Mouse (Mus musculus) heart, postnatal 25 days (tissue): ENCODE measurements around the gene Defb45. TPM values are rescaled to one million over a fixed set of nuclear protein-coding genes. Genes with fewer than 3 reads are reported as not detected.

Source experiments
- DNase-seq: peaks from one replicate; pipeline ENCODE4 v3.0.0; 2022; ENCODE audit warnings: low spot score
- intact Hi-C: fragments of 180-260 bp; cut with DNase I; formaldehyde crosslinking; loops from one replicate; pipeline ENCODE4 v1.15.1; 2025
- total RNA-seq, 2 experiments: library from RNA; stranded (reverse); gene quantifications; 2 replicates each; pipeline ENCODE4 v1.2.3; 2021

Gene Defb45
- total RNA-seq, 2 experiments from 2014 or later: not detected

- DNase-seq: no peak
- intact Hi-C loops: loop anchor here (10.0 kb wide), 1 partner anchor 153 kb away; no protein-coding TSS in a partner anchor
These were observed 13.0 kb upstream of the Defb45 start for GRCm38 (mm10) chr2:152612193-152612592.

GRCm38 (mm10) chr2:152608719-152609118, 9.5 kb upstream of the Defb45 start:
- DNase-seq: no peak
- intact Hi-C loops: no loop called here

DNA sequence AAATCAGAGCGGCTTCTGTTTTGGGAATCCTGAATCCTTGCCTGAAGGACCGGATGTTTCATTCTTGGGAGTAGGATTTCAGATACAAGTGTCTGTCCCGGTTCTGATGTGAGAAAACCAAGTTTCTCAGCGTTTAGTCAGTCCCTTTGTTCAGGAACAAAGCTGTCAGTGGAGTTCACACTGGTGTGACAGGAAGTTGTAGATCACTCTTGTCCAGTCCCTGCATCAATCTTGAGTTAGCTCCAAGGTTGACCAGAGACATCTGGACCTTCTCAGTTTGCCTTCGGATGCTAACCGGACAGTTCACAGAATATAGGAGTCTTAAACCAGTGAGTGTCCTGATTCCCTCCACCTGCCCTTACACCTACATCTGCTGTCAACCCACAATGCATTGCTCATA, 8.5 kb upstream of the Defb45 start:
- intact Hi-C loops: no loop called here
- no peak for DNase-seq

DNA sequence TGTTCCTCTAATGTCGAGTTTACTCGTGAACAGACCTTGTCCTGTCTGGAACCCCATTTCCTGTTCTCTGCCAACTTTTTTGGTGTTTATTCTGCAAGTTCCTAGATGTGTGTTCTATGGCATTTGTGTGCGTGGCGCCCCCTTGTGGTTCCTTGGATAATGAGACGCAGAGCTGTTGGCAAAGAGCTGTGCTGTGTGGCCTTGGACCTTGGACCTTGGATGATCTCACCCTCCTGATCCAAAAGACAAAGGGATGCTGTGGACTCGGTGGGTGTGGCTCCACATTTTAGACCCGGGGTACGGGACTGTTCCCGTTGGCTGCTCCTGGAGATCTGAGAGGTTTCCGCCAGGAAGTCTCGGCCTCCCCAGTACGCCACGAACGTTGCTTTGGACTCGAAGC, 4.9 kb upstream of the Defb45 start, which contains the start of gene Defb36:
Defb36 (plus strand) TSS at position 271 of the 400 bp plus-strand sequence.
- intact Hi-C loops: loop anchor here (5.0 kb wide), 1 partner anchor 47 kb away; no protein-coding TSS in a partner anchor
- DNase-seq: no peak

DNA sequence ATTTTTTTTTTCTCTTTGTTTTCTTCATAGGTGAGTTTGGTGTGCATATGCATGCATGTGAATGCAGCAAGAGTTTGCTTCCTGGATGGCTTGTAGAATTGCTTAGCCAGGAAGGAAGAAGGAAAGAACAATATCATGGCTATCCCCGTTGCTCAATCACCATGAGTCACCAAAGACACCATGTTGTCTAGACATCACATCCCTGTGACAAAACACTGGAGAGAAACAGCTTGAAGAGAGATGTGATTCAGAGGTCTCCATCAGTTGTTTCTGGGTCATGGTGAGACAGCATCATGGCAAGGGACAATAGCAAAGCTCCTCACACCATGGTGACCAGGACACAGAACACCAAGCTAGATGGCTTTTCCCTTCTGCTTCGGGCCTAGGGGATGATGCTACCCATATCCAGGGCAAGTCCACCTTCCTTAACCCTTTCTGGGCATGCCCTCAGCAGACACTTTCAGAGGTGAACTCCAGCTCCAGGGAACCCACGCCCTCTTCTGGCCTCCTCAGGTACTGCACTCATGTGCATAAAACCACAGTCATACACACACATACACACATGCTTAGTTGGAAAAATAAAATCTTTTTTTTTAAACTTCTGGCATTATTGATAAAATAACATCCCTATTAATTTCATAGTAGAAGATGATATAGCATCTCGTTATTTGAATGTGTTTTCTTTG, 2.2 kb upstream of the Defb45 start:
- intact Hi-C loops: loop anchor here (5.0 kb wide), 1 partner anchor 44 kb away; no protein-coding TSS in a partner anchor

DNA sequence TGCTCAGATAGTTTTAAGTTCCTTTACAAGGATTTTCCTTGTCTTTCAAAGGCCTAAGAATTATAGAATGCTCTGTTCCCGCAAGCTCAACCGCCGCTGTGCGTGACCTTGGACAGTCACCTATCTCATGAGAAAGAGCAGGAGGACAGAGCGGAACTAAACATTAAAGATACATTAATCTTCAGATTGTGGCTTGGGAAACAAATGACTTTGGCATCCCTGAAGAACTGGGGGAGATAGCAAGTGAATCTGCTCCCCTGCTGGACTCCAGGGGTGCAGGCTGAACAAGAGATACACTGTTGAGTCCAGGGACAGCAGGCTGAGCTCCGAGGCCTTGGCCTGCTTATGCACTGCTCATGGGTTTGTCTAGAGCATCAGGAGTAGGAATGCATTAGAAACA, 877 bp upstream of the Defb45 start:
- no peak for DNase-seq
- intact Hi-C loops: loop anchor here (5.0 kb wide), 1 partner anchor 43 kb away; no protein-coding TSS in a partner anchor

More for the DNA sequence above, 2.2 kb upstream of the Defb45 start:
- no peak for DNase-seq

GRCm38 (mm10) chr2:152589021-152589420, 10.2 kb downstream of the Defb45 start:
- intact Hi-C loops: loop anchor here (5.0 kb wide), 1 partner anchor 137 kb away; no protein-coding TSS in a partner anchor

GRCm38 (mm10) chr2:152588450-152588849, 10.7 kb downstream of the Defb45 start:
- no peak for DNase-seq
- intact Hi-C loops: loop anchor here (5.0 kb wide), 1 partner anchor 136 kb away; no protein-coding TSS in a partner anchor

More at GRCm38 (mm10) chr2:152589021-152589420, 10.2 kb downstream of the Defb45 start:
- no peak for DNase-seq

DNA sequence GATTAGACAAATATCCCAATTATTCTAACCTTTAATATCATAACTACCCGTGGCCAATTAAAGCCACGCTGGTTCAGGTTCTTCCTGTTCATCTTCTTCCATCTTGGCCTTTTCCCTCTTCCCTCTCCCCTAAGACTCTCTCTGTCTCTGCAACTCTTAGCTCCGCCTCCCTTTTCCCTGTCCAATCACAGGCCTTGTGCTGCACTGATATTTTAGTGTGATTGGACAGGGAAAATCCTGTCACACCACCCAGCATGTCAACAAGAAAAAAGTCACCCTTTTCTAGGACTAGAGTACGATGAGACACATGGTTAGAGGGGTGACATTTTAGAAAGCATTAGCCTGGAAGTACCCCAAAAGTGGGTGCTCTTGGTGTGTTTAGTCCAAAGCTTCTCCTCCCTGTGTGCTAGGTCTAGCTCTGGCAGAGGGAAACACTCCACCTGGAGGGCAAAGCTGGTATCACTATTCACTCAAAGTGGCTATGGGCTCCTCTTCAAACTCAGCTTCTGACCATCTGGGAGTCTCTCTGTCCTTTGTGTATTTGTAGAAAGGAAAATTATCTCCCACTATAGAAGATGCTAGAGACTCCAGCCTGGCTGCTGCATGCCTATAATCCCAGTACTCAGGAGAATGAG, 12.2 kb downstream of the Defb45 start:
- no peak for DNase-seq
- intact Hi-C loops: loop anchor here (5.0 kb wide), 1 partner anchor 135 kb away; no protein-coding TSS in a partner anchor

DNA sequence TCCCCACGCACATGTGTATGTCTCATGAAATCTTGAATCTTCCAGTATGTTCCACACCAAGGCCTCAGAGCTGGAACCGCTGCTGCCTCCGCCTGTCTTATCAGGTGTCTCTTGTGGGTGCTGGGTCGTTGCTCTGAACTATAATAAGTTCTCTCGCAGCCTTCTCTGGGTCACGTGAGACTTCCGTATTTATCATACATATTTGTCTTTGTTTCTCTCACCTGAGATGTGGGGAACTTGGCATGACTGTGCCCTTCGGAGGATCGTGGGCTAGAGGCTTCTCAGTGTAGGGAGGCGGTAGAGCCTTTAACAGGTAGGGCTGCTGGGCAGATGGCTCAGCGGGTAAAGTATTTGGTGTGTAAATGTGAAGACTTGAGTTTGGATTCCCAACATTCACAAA, 18.6 kb downstream of the Defb45 start:
- intact Hi-C loops: no loop called here
- DNase-seq: no peak

DNA sequence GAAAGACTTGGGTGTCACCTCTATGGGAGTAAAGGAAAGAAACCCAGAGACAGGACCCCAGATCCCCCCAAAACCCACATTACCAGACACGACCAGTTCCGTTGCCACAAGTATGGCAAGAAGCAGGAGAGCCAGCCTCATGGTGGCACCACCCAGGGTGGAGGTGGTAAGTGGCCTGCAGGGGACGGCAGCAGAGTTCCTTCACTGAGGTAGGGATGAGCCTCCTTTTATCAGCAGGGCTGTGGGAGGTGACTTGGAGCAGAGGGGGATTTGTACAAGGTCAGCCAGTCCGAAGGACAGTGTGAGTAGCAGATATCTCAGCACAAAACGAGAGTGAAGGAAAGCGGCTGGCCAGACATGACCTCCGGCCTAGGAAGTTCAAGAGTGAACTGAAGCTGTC, 19.1 kb downstream of the Defb45 start, which contains the start of gene Defb19:
Defb19 (minus strand) TSS at position 206 of the 400 bp plus-strand sequence.
- no peak for DNase-seq
- intact Hi-C loops: no loop called here

GRCm38 (mm10) chr2:152573484-152573883, 25.7 kb downstream of the Defb45 start:
- intact Hi-C loops: no loop called here
- DNase-seq: peak; percentile 7

- intact Hi-C loops: no loop called here
- DNase-seq: no peak
These were observed 26.9 kb downstream of the Defb45 start, which contains the start of gene Defb21 for GRCm38 (mm10) chr2:152572114-152572794. Defb21 (plus strand) TSS chr2:152572744.

DNA sequence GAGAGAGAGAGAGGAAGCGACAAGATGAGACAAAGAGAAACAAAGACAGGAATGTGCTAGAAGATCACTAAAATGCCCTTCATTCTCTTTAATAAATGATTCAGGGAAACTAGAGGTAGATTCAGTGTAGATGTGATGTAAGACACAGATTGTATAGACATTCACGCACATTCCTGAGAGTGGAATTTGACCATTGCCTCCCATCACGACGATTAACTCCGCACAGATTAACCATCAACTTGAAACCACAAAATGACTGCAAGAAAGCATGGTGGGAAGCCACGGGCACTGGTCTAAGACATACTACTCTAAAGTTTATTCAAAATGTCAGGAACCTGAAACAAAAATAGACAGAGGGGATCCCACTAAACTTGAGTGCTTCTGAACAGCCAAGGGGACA, 28.9 kb downstream of the Defb45 start:
- intact Hi-C loops: no loop called here
- DNase-seq: no peak

DNA sequence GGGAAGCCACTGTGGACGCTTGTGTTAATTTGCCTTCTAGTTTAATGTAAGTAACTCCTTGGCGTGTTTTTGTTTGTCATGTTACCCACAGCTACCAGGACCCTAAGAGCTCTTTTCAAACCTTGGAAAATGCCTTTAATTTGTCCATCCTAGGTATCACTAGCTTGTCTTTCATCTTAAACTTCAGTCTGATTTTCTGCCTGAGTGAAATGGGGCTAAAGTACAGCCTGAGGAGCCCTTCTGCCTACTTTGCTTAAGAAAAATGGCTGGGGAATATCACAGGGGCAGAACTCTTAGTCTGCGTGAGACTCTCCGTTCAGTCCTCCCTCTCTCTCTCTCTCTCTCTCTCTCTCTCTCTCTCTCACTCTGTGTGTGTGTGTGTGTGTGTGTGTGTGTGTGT, 29.3 kb downstream of the Defb45 start:
- intact Hi-C loops: no loop called here
- no peak for DNase-seq

DNA sequence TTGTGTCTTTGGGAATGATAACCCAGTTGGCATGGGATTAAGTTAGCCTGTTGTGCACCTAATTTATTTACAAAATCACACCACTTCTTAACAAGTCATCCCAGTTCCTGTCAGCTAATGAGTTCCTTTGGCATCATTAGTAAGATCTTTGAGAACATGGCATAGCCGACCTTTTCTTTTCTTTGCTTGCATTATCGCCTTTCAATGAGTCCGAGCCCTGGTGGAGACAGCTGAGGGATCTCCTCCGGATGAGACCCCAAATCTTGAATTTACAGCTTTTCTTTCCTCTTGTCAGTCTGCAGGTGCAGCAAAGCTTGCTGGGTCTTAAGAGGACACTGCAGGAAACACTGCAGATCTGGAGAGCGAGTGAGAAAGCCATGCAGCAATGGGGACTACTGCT, 30.2 kb downstream of the Defb45 start, which contains the start of gene Gm17416:
Gm17416 (plus strand) TSS at position 301 of the 400 bp plus-strand sequence.
- intact Hi-C loops: no loop called here
- DNase-seq: no peak

GRCm38 (mm10) chr2:152556655-152557054, 42.5 kb downstream of the Defb45 start:
- no peak for DNase-seq
- intact Hi-C loops: loop anchor here (5.0 kb wide), 1 partner anchor 46 kb away; the partner anchor contains the start of gene Defb36

GRCm38 (mm10) chr2:152553774-152554423, 45.3 kb downstream of the Defb45 start:
- no peak for DNase-seq
- intact Hi-C loops: loop anchor here (5.0 kb wide), 1 partner anchor 103 kb away; no protein-coding TSS in a partner anchor

GRCm38 (mm10) chr2:152548124-152548523, 51.1 kb downstream of the Defb45 start:
- no peak for DNase-seq
- intact Hi-C loops: no loop called here

- no peak for DNase-seq
- intact Hi-C loops: no loop called here
These were observed 54.5 kb downstream of the Defb45 start for GRCm38 (mm10) chr2:152544691-152545090.
